Mouse (Mus musculus): ENCODE data around the gene Ptprr.

Ptprr gene

GRCm38 (mm10) chr10:116115881-116116677 is 98.1 kb downstream of the Ptprr start:
- no peak for DNase-seq (ENCODE audit: low spot score in 2 of 2)

GRCm38 (mm10) chr10:116117060-116117459 is 99.0 kb downstream of the Ptprr start:
- DNase-seq (ENCODE audit: low spot score in 2 of 2), result no peak

GRCm38 (mm10) chr10:116121463-116121862 is 103.5 kb downstream of the Ptprr start:
- DNase-seq (ENCODE audit: low spot score in 2 of 2), result no peak

- no peak for DNase-seq (ENCODE audit: low spot score in 2 of 2)
Observed at GRCm38 (mm10) chr10:116123808-116124207, 105.8 kb downstream of the Ptprr start.

GRCm38 (mm10) chr10:116125364-116125763 is 107.4 kb downstream of the Ptprr start:
- no peak for DNase-seq (ENCODE audit: low spot score in 2 of 2)

GRCm38 (mm10) chr10:116130401-116130800 is 112.4 kb downstream of the Ptprr start:
- DNase-seq (ENCODE audit: low spot score in 2 of 2), result no peak

GRCm38 (mm10) chr10:116131223-116131622 is 113.2 kb downstream of the Ptprr start:
- DNase-seq (ENCODE audit: low spot score in 2 of 2), result no peak

- no peak for DNase-seq (ENCODE audit: low spot score in 2 of 2)
Observed at GRCm38 (mm10) chr10:116132233-116132632, 114.2 kb downstream of the Ptprr start.

GRCm38 (mm10) chr10:116135187-116135586 is 117.2 kb downstream of the Ptprr start:
- DNase-seq (ENCODE audit: low spot score in 2 of 2), result no peak

- no peak for DNase-seq (ENCODE audit: low spot score in 2 of 2)
Observed at GRCm38 (mm10) chr10:116140226-116140625, 122.2 kb downstream of the Ptprr start.

GRCm38 (mm10) chr10:116143684-116144083 is 125.7 kb downstream of the Ptprr start:
- DNase-seq (ENCODE audit: low spot score in 2 of 2), result no peak

- no peak for DNase-seq (ENCODE audit: low spot score in 2 of 2)
Observed at GRCm38 (mm10) chr10:116146091-116146490, 128.1 kb downstream of the Ptprr start.

- no peak for DNase-seq (ENCODE audit: low spot score in 2 of 2)
Observed at GRCm38 (mm10) chr10:116154707-116155106, 136.7 kb downstream of the Ptprr start.

- DNase-seq (ENCODE audit: low spot score in 2 of 2), result no peak
Observed at GRCm38 (mm10) chr10:116156699-116157098, 138.7 kb downstream of the Ptprr start.

- no peak for DNase-seq (ENCODE audit: low spot score in 2 of 2)
Observed at GRCm38 (mm10) chr10:116162338-116162737, 144.3 kb downstream of the Ptprr start.

- no peak for DNase-seq (ENCODE audit: low spot score in 2 of 2)
Observed at GRCm38 (mm10) chr10:116175324-116175883, 157.4 kb downstream of the Ptprr start.

- DNase-seq (ENCODE audit: low spot score in 2 of 2), result no peak
Observed at GRCm38 (mm10) chr10:116177390-116178179, 159.6 kb downstream of the Ptprr start.

- no peak for DNase-seq (ENCODE audit: low spot score in 2 of 2)
Observed at GRCm38 (mm10) chr10:116181235-116181634, 163.2 kb downstream of the Ptprr start.

GRCm38 (mm10) chr10:116182221-116182620 is 164.2 kb downstream of the Ptprr start:
- no peak for DNase-seq (ENCODE audit: low spot score in 2 of 2)

GRCm38 (mm10) chr10:116183258-116183657 is 165.2 kb downstream of the Ptprr start:
- DNase-seq (ENCODE audit: low spot score in 2 of 2), result no peak

GRCm38 (mm10) chr10:116191724-116192123 is 173.7 kb downstream of the Ptprr start:
- DNase-seq (ENCODE audit: low spot score in 2 of 2), result no peak

- DNase-seq (ENCODE audit: low spot score in 2 of 2), result no peak
Observed at GRCm38 (mm10) chr10:116192293-116192692, 174.3 kb downstream of the Ptprr start.

- DNase-seq (ENCODE audit: low spot score in 2 of 2), result no peak
Observed at GRCm38 (mm10) chr10:116194409-116194808, 176.4 kb downstream of the Ptprr start.
